Mouse (Mus musculus) liver, adult 2 months (tissue): ENCODE data around the gene Slx4. TPM values are rescaled to one million over a fixed set of nuclear protein-coding genes. Genes with fewer than 3 reads are reported as not detected.
A peak's percentile ranks its signal among the peaks of the same experiment; 100 is the strongest.

Experiments used
- DNase-seq: peaks from one replicate; pipeline ENCODE4 v3.0.0-alpha.2; 2011; ENCODE audit warnings: low read depth, low spot score; ENCODE audit errors: extremely low read depth
- H3K27ac ChIP-seq: fragments of 200-500 bp; replicated peaks from 2 replicates; pipeline ENCODE4 v1.5.1; 2012; ENCODE audit warnings: low read depth, mild to moderate bottlenecking, control low read depth, inconsistent platforms, low read length; ENCODE audit not compliant: insufficient read depth
- H3K27me3 ChIP-seq: fragments of 200-500 bp; 2 replicates; pipeline ENCODE4 v1.6.1; 2012; ENCODE audit warnings: mild to moderate bottlenecking, moderate library complexity, low read length, inconsistent platforms; ENCODE audit not compliant: control insufficient read depth, insufficient read depth
- H3K36me3 ChIP-seq: fragments of 200-500 bp; 2 replicates; pipeline ENCODE4 v1.6.1; 2012; ENCODE audit warnings: low read length, inconsistent platforms; ENCODE audit not compliant: control insufficient read depth, insufficient read depth
- H3K4me1 ChIP-seq: fragments of 200-500 bp; 2 replicates; pipeline ENCODE4 v1.6.1; 2011; ENCODE audit warnings: low read length; ENCODE audit not compliant: control insufficient read depth, insufficient read depth
- H3K4me3 ChIP-seq: fragments of 200-500 bp; 2 replicates; pipeline ENCODE4 v1.5.1; 2011; ENCODE audit warnings: low read depth, mild to moderate bottlenecking, control low read depth, low read length, moderate library complexity; ENCODE audit not compliant: insufficient read depth
- H3K79me2 ChIP-seq: fragments of 200-500 bp; 2 replicates; pipeline ENCODE4 v1.6.1; 2012; ENCODE audit warnings: inconsistent platforms, mild to moderate bottlenecking, low read length, moderate library complexity; ENCODE audit not compliant: control insufficient read depth, insufficient read depth
- H3K9ac ChIP-seq: fragments of 200-500 bp; 2 replicates; pipeline ENCODE4 v1.6.1; 2012; ENCODE audit warnings: low read depth, mild to moderate bottlenecking, control low read depth, inconsistent platforms, low read length
- CTCF ChIP-seq: fragments of 200-500 bp; IDR thresholded peaks from 2 replicates; pipeline ENCODE4 v1.5.1; 2011; ENCODE audit warnings: low read depth, low read length, control low read depth
- POLR2A ChIP-seq: fragments of 200-500 bp; IDR thresholded peaks from 2 replicates; pipeline ENCODE4 v1.6.1; 2011; ENCODE audit warnings: low read length, control low read depth; ENCODE audit not compliant: insufficient read depth; ENCODE audit errors: extremely low read depth
- WGBS: fragments of 180-500 bp; shearing (Covaris S2); methylation state at CpG from one replicate; pipeline ENCODE4 v1.1.7; 2018; 5-methylcytosine and 5-hydroxymethylcytosine counted together
- polyA plus RNA-seq: library from polyadenylated mRNA; depleted of rRNA; stranded (reverse); fragments of >200 nt; gene quantifications from 2 replicates; pipeline ENCODE4 v1.2.3, GENCODE M21; 2012
- total RNA-seq: library from RNA; depleted of rRNA; stranded (reverse); fragments of >200 nt; gene quantifications from 2 replicates; pipeline ENCODE4 v1.2.3, GENCODE M21; 2014

The Slx4 gene
- total and polyA plus RNA-seq, 2 experiments = 2.6 to 6.6 TPM

- DNase-seq = no peak
- no peak for TF ChIP-seq CTCF
- no peak for TF ChIP-seq POLR2A
- 70% methylated on average over 3 of the region's 3 CpGs for WGBS
- H3K27me3 ChIP-seq = no peaks in the 10 kb centered on the region
- H3K79me2 ChIP-seq = no peaks in the 10 kb centered on the region
- H3K4me1 ChIP-seq = no peaks in the 10 kb centered on the region
- H3K4me3 ChIP-seq = no peak overlapping the region
- H3K9ac ChIP-seq = no peak overlapping the region
- H3K27ac ChIP-seq = no peak overlapping the region
- no peaks in the 10 kb centered on the region for H3K36me3 ChIP-seq
Observed at GRCm38 (mm10) chr16:3965534-3965933, 38.0 kb downstream of the Slx4 start.

- Histone ChIP-seq H3K36me3 (no peaks in the 10 kb centered on the region), H3K27ac (no peak overlapping the region), H3K27me3 (no peaks in the 10 kb centered on the region), H3K79me2 (no peaks in the 10 kb centered on the region), H3K9ac (no peak overlapping the region), H3K4me1 (no peaks in the 10 kb centered on the region), H3K4me3 (no peak overlapping the region)
- 79% methylated on average over 10 of the region's 10 CpGs for WGBS
- no peak for DNase-seq
- no peak for TF ChIP-seq POLR2A
- TF ChIP-seq CTCF = no peak
Observed at GRCm38 (mm10) chr16:3964990-3965389, 38.6 kb downstream of the Slx4 start.

DNA sequence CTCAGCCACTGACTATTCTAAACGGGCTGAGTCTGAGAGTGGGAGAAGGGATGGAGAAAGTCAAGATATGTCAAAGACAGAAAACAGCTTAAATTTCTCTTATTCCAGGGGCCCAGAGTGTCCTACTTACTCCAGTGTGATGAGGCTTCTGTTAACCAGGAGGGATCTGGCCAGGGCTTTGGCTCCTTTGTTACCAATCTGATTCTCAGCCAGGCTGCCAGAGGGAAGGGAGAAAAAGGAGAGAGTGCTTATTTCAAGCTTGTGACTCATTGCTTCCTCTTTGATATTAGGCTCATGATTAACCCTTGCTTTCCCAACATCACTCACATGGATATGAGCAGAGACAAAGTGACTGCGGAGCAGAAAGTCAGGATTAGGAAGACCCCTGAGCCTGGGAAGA, 44.3 kb downstream of the Slx4 start:
- Histone ChIP-seq H3K79me2 (no peaks in the 10 kb centered on the region), H3K4me3 (no peak overlapping the region), H3K9ac (no peak overlapping the region), H3K4me1 (no peaks in the 10 kb centered on the region), H3K27me3 (no peaks in the 10 kb centered on the region), H3K36me3 (no peaks in the 10 kb centered on the region), H3K27ac (no peak overlapping the region)
- WGBS = 74% methylated on average over 2 of the region's 2 CpGs
- no peak for DNase-seq
- TF ChIP-seq POLR2A (no peak), CTCF (no peak)

- TF ChIP-seq POLR2A (no peak), CTCF (no peak)
- H3K27ac ChIP-seq = no peak overlapping the region
- H3K4me3 ChIP-seq = no peak overlapping the region
- peak; percentile 72 for DNase-seq
- H3K4me1 ChIP-seq = no peaks in the 10 kb centered on the region
- no peaks in the 10 kb centered on the region for H3K79me2 ChIP-seq
- WGBS = 75% methylated on average over 6 of the region's 6 CpGs
- H3K27me3 ChIP-seq = no peaks in the 10 kb centered on the region
- H3K36me3 ChIP-seq = no peaks in the 10 kb centered on the region
- no peak overlapping the region for H3K9ac ChIP-seq
Observed at GRCm38 (mm10) chr16:3956369-3956768, 47.2 kb downstream of the Slx4 start.

GRCm38 (mm10) chr16:3951141-3951540, 52.4 kb downstream of the Slx4 start:
- Histone ChIP-seq H3K9ac (no peak overlapping the region), H3K4me3 (no peak overlapping the region), H3K79me2 (no peaks in the 10 kb centered on the region), H3K27me3 (no peaks in the 10 kb centered on the region), H3K27ac (no peak overlapping the region), H3K36me3 (no peaks in the 10 kb centered on the region), H3K4me1 (no peaks in the 10 kb centered on the region)
- TF ChIP-seq POLR2A (no peak), CTCF (no peak)
- 94% methylated on average over 1 of the region's 1 CpGs for WGBS
- DNase-seq = no peak

DNA sequence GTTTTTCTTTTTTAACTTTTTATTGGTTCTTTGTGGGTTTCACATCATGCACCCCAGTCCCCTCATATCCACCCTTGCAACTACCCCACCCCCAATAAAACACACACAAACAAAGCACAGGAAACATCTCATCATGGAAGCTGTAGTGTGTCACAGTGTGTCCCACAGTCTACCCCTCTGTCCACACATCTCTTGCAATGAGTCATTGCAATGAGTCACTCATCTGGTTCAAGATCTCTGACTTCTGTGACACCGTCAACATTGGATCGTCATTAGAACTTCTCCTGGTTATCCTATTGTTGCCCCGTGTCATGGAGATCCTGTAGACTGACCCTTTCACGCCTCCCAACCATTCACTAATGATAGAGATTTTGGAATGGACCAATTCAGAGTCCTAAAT, 68.9 kb downstream of the Slx4 start:
- Histone ChIP-seq H3K79me2 (no peaks in the 10 kb centered on the region), H3K27me3 (no peaks in the 10 kb centered on the region), H3K9ac (no peak overlapping the region), H3K36me3 (peaks cover 15% of the 10 kb centered on the region; the same call in 1 of the 2 replicates), H3K27ac (no peak overlapping the region), H3K4me1 (peaks cover 4% of the 10 kb centered on the region; the same call in 1 of the 2 replicates), H3K4me3 (no peak overlapping the region)
- WGBS = 79% methylated on average over 4 of the region's 4 CpGs
- TF ChIP-seq POLR2A (no peak), CTCF (no peak)
- no peak for DNase-seq
